Mouse (Mus musculus): Measurements from ENCODE around the gene Grsf1. TPM values are rescaled to one million over a fixed set of nuclear protein-coding genes. Genes with fewer than 3 reads are reported as not detected.

The Grsf1 gene
- polyA plus RNA-seq, 1 experiment, result 30.2 TPM

GRCm38 (mm10) chr5:88703551-88703950, 27.6 kb upstream of the Grsf1 start:
- no peak overlapping the region for H3ac ChIP-seq (ENCODE audit: control insufficient read depth, insufficient read length, low read depth)
- TF ChIP-seq USF1 (IDR thresholded peaks at IDR 0.05; ENCODE audit: low read depth) (no peak), CTCF (IDR thresholded peaks at IDR 0.05; ENCODE audit: control insufficient read depth, insufficient read depth, insufficient read length) (no peak), CEBPB (IDR thresholded peaks at IDR 0.05; ENCODE audit: low read depth) (no peak), MYOG (IDR thresholded peaks at IDR 0.05; ENCODE audit: control insufficient read depth, extremely low read depth, insufficient read length) (no peak), FOSL1 (IDR thresholded peaks at IDR 0.05; ENCODE audit: insufficient read depth, low read length, poor library complexity, severe bottlenecking) (no peak), MYOD1 (IDR thresholded peaks at IDR 0.05; ENCODE audit: control insufficient read depth, insufficient read length, low read depth) (no peak), MAX (IDR thresholded peaks at IDR 0.05) (no peak)

GRCm38 (mm10) chr5:88702041-88702440, 26.1 kb upstream of the Grsf1 start:
- H3K4me3 ChIP-seq (ENCODE audit: insufficient read depth, poor library complexity, severe bottlenecking), result no peak overlapping the region
- no peaks in the 10 kb centered on the region for H3K79me3 ChIP-seq (ENCODE audit: low read depth)
- no peak overlapping the region for H3ac ChIP-seq (ENCODE audit: control insufficient read depth, insufficient read length, low read depth)
- H3K36me3 ChIP-seq (ENCODE audit: control insufficient read depth, insufficient read depth), result no peaks in the 10 kb centered on the region
- TF ChIP-seq MAX (IDR thresholded peaks at IDR 0.05) (no peak), FOSL1 (IDR thresholded peaks at IDR 0.05; ENCODE audit: insufficient read depth, low read length, poor library complexity, severe bottlenecking) (no peak), CEBPB (IDR thresholded peaks at IDR 0.05; ENCODE audit: low read depth) (no peak), MYOG (IDR thresholded peaks at IDR 0.05; ENCODE audit: control insufficient read depth, extremely low read depth, insufficient read length) (no peak), USF1 (IDR thresholded peaks at IDR 0.05; ENCODE audit: low read depth) (no peak), CTCF (IDR thresholded peaks at IDR 0.05; ENCODE audit: control insufficient read depth, insufficient read depth, insufficient read length) (no peak), MYOD1 (IDR thresholded peaks at IDR 0.05; ENCODE audit: control insufficient read depth, insufficient read length, low read depth) (no peak)
- H3K27me3 ChIP-seq (ENCODE audit: control insufficient read depth, insufficient read depth, insufficient read length), result no peaks in the 10 kb centered on the region
- H3K79me2 ChIP-seq (ENCODE audit: control insufficient read depth, insufficient read depth), result no peaks in the 10 kb centered on the region

More at GRCm38 (mm10) chr5:88703551-88703950, 27.6 kb upstream of the Grsf1 start:
- Histone ChIP-seq H3K36me3 (ENCODE audit: control insufficient read depth, insufficient read depth) (no peaks in the 10 kb centered on the region), H3K79me2 (ENCODE audit: control insufficient read depth, insufficient read depth) (no peaks in the 10 kb centered on the region), H3K79me3 (ENCODE audit: low read depth) (no peaks in the 10 kb centered on the region), H3K27me3 (ENCODE audit: control insufficient read depth, insufficient read depth, insufficient read length) (no peaks in the 10 kb centered on the region), H3K4me3 (ENCODE audit: insufficient read depth, poor library complexity, severe bottlenecking) (no peak overlapping the region)

- H3K27me3 ChIP-seq (ENCODE audit: control insufficient read depth, insufficient read depth, insufficient read length), result no peaks in the 10 kb centered on the region
- TF ChIP-seq MAX (IDR thresholded peaks at IDR 0.05), result no peak
- no peak for TF ChIP-seq MYOG (IDR thresholded peaks at IDR 0.05; ENCODE audit: control insufficient read depth, extremely low read depth, insufficient read length)
- no peak for TF ChIP-seq CTCF (IDR thresholded peaks at IDR 0.05; ENCODE audit: control insufficient read depth, insufficient read depth, insufficient read length)
- no peak for TF ChIP-seq MYOD1 (IDR thresholded peaks at IDR 0.05; ENCODE audit: control insufficient read depth, insufficient read length, low read depth)
- TF ChIP-seq FOSL1 (IDR thresholded peaks at IDR 0.05; ENCODE audit: insufficient read depth, low read length, poor library complexity, severe bottlenecking), result no peak
- TF ChIP-seq USF1 (IDR thresholded peaks at IDR 0.05; ENCODE audit: low read depth), result no peak
- TF ChIP-seq CEBPB (IDR thresholded peaks at IDR 0.05; ENCODE audit: low read depth), result no peak
- no peaks in the 10 kb centered on the region for H3K36me3 ChIP-seq (ENCODE audit: control insufficient read depth, insufficient read depth)
- no peaks in the 10 kb centered on the region for H3K79me2 ChIP-seq (ENCODE audit: control insufficient read depth, insufficient read depth)
- H3K79me3 ChIP-seq (ENCODE audit: low read depth), result no peaks in the 10 kb centered on the region
- no peak overlapping the region for H3K4me3 ChIP-seq (ENCODE audit: insufficient read depth, poor library complexity, severe bottlenecking)
- no peak overlapping the region for H3ac ChIP-seq (ENCODE audit: control insufficient read depth, insufficient read length, low read depth)
These were observed 23.4 kb upstream of the Grsf1 start for GRCm38 (mm10) chr5:88699251-88699913.

GRCm38 (mm10) chr5:88697291-88697690, 21.3 kb upstream of the Grsf1 start:
- TF ChIP-seq USF1 (IDR thresholded peaks at IDR 0.05; ENCODE audit: low read depth) (no peak), CTCF (IDR thresholded peaks at IDR 0.05; ENCODE audit: control insufficient read depth, insufficient read depth, insufficient read length) (no peak)
- H3ac ChIP-seq (ENCODE audit: control insufficient read depth, insufficient read length, low read depth), result no peak overlapping the region
- H3K36me3 ChIP-seq (ENCODE audit: control insufficient read depth, insufficient read depth), result no peaks in the 10 kb centered on the region

GRCm38 (mm10) chr5:88693057-88693456, 17.1 kb upstream of the Grsf1 start:
- H3ac ChIP-seq (ENCODE audit: control insufficient read depth, insufficient read length, low read depth), result no peak overlapping the region
- TF ChIP-seq USF1 (IDR thresholded peaks at IDR 0.05; ENCODE audit: low read depth), result no peak
- TF ChIP-seq MAX (IDR thresholded peaks at IDR 0.05), result no peak
- TF ChIP-seq CTCF (IDR thresholded peaks at IDR 0.05; ENCODE audit: control insufficient read depth, insufficient read depth, insufficient read length), result no peak
- no peak for TF ChIP-seq CEBPB (IDR thresholded peaks at IDR 0.05; ENCODE audit: low read depth)
- no peak for TF ChIP-seq FOSL1 (IDR thresholded peaks at IDR 0.05; ENCODE audit: insufficient read depth, low read length, poor library complexity, severe bottlenecking)
- no peak for TF ChIP-seq MYOG (IDR thresholded peaks at IDR 0.05; ENCODE audit: control insufficient read depth, extremely low read depth, insufficient read length)
- TF ChIP-seq MYOD1 (IDR thresholded peaks at IDR 0.05; ENCODE audit: control insufficient read depth, insufficient read length, low read depth), result no peak
- H3K4me3 ChIP-seq (ENCODE audit: insufficient read depth, poor library complexity, severe bottlenecking), result no peak overlapping the region
- no peaks in the 10 kb centered on the region for H3K36me3 ChIP-seq (ENCODE audit: control insufficient read depth, insufficient read depth)
- no peaks in the 10 kb centered on the region for H3K79me2 ChIP-seq (ENCODE audit: control insufficient read depth, insufficient read depth)
- H3K27me3 ChIP-seq (ENCODE audit: control insufficient read depth, insufficient read depth, insufficient read length), result no peaks in the 10 kb centered on the region
- H3K79me3 ChIP-seq (ENCODE audit: low read depth), result no peaks in the 10 kb centered on the region

More at GRCm38 (mm10) chr5:88697291-88697690, 21.3 kb upstream of the Grsf1 start:
- H3K79me3 ChIP-seq (ENCODE audit: low read depth), result no peaks in the 10 kb centered on the region
- H3K27me3 ChIP-seq (ENCODE audit: control insufficient read depth, insufficient read depth, insufficient read length), result no peaks in the 10 kb centered on the region
- H3K4me3 ChIP-seq (ENCODE audit: insufficient read depth, poor library complexity, severe bottlenecking), result no peak overlapping the region
- no peaks in the 10 kb centered on the region for H3K79me2 ChIP-seq (ENCODE audit: control insufficient read depth, insufficient read depth)

GRCm38 (mm10) chr5:88692586-88692985, 16.6 kb upstream of the Grsf1 start:
- Histone ChIP-seq H3K79me2 (ENCODE audit: control insufficient read depth, insufficient read depth) (no peaks in the 10 kb centered on the region), H3K27me3 (ENCODE audit: control insufficient read depth, insufficient read depth, insufficient read length) (no peaks in the 10 kb centered on the region), H3K79me3 (ENCODE audit: low read depth) (no peaks in the 10 kb centered on the region), H3K36me3 (ENCODE audit: control insufficient read depth, insufficient read depth) (no peaks in the 10 kb centered on the region), H3ac (ENCODE audit: control insufficient read depth, insufficient read length, low read depth) (no peak overlapping the region), H3K4me3 (ENCODE audit: insufficient read depth, poor library complexity, severe bottlenecking) (no peak overlapping the region)
- TF ChIP-seq MAX (IDR thresholded peaks at IDR 0.05) (no peak), USF1 (IDR thresholded peaks at IDR 0.05; ENCODE audit: low read depth) (no peak), CEBPB (IDR thresholded peaks at IDR 0.05; ENCODE audit: low read depth) (no peak), FOSL1 (IDR thresholded peaks at IDR 0.05; ENCODE audit: insufficient read depth, low read length, poor library complexity, severe bottlenecking) (no peak), MYOD1 (IDR thresholded peaks at IDR 0.05; ENCODE audit: control insufficient read depth, insufficient read length, low read depth) (no peak), MYOG (IDR thresholded peaks at IDR 0.05; ENCODE audit: control insufficient read depth, extremely low read depth, insufficient read length) (no peak), CTCF (IDR thresholded peaks at IDR 0.05; ENCODE audit: control insufficient read depth, insufficient read depth, insufficient read length) (no peak)

Data from C2C12 (cell line).